Mouse (Mus musculus) ovary, postnatal 10 days (tissue): ENCODE measurements at regions not wholly inside any gene's neighbourhood (a gene's known extent, or its start where the extent isn't known, plus 50 kb on each side); places are given as distances from the start of the nearest gene placed in this dataset.

Experiments
- DNase-seq: peaks from one replicate; pipeline ENCODE4 v3.0.0; 2022; ENCODE audit warnings: low spot score

GRCm38 (mm10) chr13:84646899-84647298 lies 424.8 kb downstream of the Tmem161b start:
- no peak for DNase-seq

GRCm38 (mm10) chr13:84648056-84648455 lies 426.0 kb downstream of the Tmem161b start:
- DNase-seq, result no peak

GRCm38 (mm10) chr13:84663967-84664366 lies 441.9 kb downstream of the Tmem161b start:
- no peak for DNase-seq

- DNase-seq, result no peak
Measured at GRCm38 (mm10) chr13:84680971-84681370, 458.9 kb downstream of the Tmem161b start.

GRCm38 (mm10) chr13:84685930-84686329 lies 463.8 kb downstream of the Tmem161b start:
- DNase-seq, result no peak

- DNase-seq, result no peak
Measured at GRCm38 (mm10) chr13:84693462-84693861, 471.4 kb downstream of the Tmem161b start.

GRCm38 (mm10) chr13:84698472-84699080 lies 476.5 kb downstream of the Tmem161b start:
- no peak for DNase-seq

GRCm38 (mm10) chr13:84741231-84741630 lies 448.0 kb upstream of the Ccnh start:
- no peak for DNase-seq

GRCm38 (mm10) chr13:84748331-84748730 lies 440.9 kb upstream of the Ccnh start:
- no peak for DNase-seq

GRCm38 (mm10) chr13:84749214-84749613 lies 440.0 kb upstream of the Ccnh start:
- DNase-seq, result no peak

- DNase-seq, result no peak
Measured at GRCm38 (mm10) chr13:84750136-84750535, 439.1 kb upstream of the Ccnh start.

- DNase-seq, result no peak
Measured at GRCm38 (mm10) chr13:84751576-84752490, 437.4 kb upstream of the Ccnh start.

- no peak for DNase-seq
Measured at GRCm38 (mm10) chr13:84752491-84752820, 436.8 kb upstream of the Ccnh start.

GRCm38 (mm10) chr13:84753751-84754500 lies 435.3 kb upstream of the Ccnh start:
- DNase-seq, result no peak

GRCm38 (mm10) chr13:84754821-84755725 lies 434.1 kb upstream of the Ccnh start:
- DNase-seq, result no peak

- no peak for DNase-seq
Measured at GRCm38 (mm10) chr13:84756796-84757335, 432.3 kb upstream of the Ccnh start.

- DNase-seq, result no peak
Measured at GRCm38 (mm10) chr13:84757896-84758567, 431.2 kb upstream of the Ccnh start.

- peak; percentile 14 for DNase-seq
Measured at GRCm38 (mm10) chr13:84758568-84758900, 430.7 kb upstream of the Ccnh start.

- DNase-seq, result no peak
Measured at GRCm38 (mm10) chr13:84759061-84759460, 430.1 kb upstream of the Ccnh start.

- DNase-seq, result no peak
Measured at GRCm38 (mm10) chr13:84760471-84760870, 428.7 kb upstream of the Ccnh start.

- no peak for DNase-seq
Measured at GRCm38 (mm10) chr13:84760978-84761377, 428.2 kb upstream of the Ccnh start.
